Mouse (Mus musculus) heart, adult 2 months (tissue): ENCODE measurements around the gene Cct2.

ENCODE experiments used
- CTCF ChIP-seq: fragments of 200-600 bp; IDR thresholded peaks from 2 replicates; pipeline ENCODE4 v1.8.1; 2022; ENCODE audit warnings: antibody characterized with exemption, mild to moderate bottlenecking, moderate library complexity
- EP300 ChIP-seq: fragments of 200-500 bp; IDR thresholded peaks from 2 replicates; pipeline ENCODE4 v1.6.1; 2011; ENCODE audit warnings: low read depth, low read length, control low read depth; ENCODE audit not compliant: insufficient read depth

GRCm38 (mm10) chr10:117078284-117078683 lies 14.7 kb upstream of the Cct2 start:
- TF ChIP-seq CTCF: peak; percentile 66
- TF ChIP-seq EP300: no peak
